In the genomic region with DNA sequence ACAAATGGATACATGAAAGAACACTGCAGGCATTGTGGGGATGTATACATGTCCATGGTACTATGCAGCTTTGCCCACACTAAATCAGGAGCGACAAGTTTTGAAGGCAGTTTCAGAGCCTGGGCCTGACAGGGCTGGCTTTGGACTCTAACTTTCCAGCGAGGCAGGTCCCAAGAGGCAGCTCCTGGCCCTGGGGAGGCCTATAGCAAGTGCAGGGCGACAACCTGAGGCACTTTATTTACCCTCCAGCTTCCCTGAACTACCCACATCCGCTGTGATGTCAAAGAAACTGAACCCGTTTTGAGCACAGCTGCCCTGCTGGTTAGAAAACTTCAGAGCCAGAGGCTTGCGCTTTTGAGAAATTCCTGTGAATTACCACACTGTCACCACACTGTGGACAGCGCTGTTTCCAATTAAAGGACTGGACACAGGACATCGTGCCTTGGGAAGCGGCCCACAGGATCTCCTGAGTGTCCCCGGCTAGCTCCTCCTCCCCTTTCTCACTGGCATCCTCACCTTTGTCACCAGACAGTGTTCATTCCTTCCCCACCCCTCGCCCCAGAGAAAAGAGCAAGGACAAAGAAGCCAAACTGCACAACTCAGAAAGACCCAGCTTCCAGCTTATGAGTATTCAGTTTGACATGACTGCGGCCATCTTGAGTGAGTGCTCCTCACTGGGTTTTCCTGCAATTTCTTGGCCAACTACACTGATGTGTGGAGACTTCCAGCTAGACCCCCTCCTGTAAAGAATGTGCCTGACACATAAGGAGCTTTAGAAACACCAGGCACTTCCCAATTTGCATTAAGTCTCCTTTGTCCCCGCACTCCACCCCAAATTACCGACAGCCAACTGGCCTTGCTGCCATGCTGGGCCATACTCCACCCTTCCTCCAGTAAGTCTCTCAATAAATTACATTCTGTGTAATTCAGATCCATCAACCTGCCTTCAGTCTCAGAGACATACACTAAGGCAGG, we compare ENCODE assay signal across 14 mouse cellular contexts.
DNase-seq lines count a peak whose midpoint lies in the region; ATAC-seq and TF ChIP-seq lines count a peak whose summit lies in the region.
"Had no signal": no experiment of that assay in that cellular context is flagged by ENCODE, and none has a peak within 500 bp of the region (broad histone marks: within the 10 kb centered on the region; RNA-seq: fewer than 3 reads in every experiment).

No protein-coding gene starts in this region.

- 0 out of 2 replicates have a peak, but pooled peaks have one; percentile 68 for TF ChIP-seq EP300 in CH12.LX (IDR thresholded peaks at IDR 0.05; ENCODE audit: low read length)

- dilution Hi-C loops in CH12.LX (cut with MboI; ENCODE audit: extremely low pct_ligation_motif_present, extremely low pct_unique_long_range_greater_than_20kb, low sequenced_read_pairs) = no loop called here

- peak overlapping the region; percentile 35; the same call in 1 of the 2 replicates for H3K27ac ChIP-seq in hindbrain, embryonic 10.5 days
- H3K27ac ChIP-seq in hindbrain, embryonic 11.5 days (ENCODE audit: low read depth, low read length) = no peak overlapping the region
- H3K27ac ChIP-seq in CH12.LX (ENCODE audit: insufficient read depth, low read depth) = peak overlapping the region; percentile 67
- no peak overlapping the region for H3K27ac ChIP-seq in forebrain, postnatal 0 days (ENCODE audit: low read depth, low read length)
- H3K27ac ChIP-seq: embryonic facial prominence, embryonic 13.5 days; liver, embryonic 12.5 days; neural tube, embryonic 15.5 days had no signal

- H3K4me3 ChIP-seq in hindbrain, embryonic 10.5 days = no peak overlapping the region
- H3K4me3 ChIP-seq in hindbrain, embryonic 11.5 days (ENCODE audit: low read depth, low read length) = no peak overlapping the region
- no peak overlapping the region for H3K4me3 ChIP-seq in CH12.LX (replicated peaks in 1 of 3; ENCODE audit: low read depth in 2 of 3, low read length in 2 of 3, poor library complexity in 1 of 3)
- H3K4me3 ChIP-seq in forebrain, postnatal 0 days (ENCODE audit: low read depth, low read length) = no peak overlapping the region
- H3K4me3 ChIP-seq: embryonic facial prominence, embryonic 13.5 days; liver, embryonic 12.5 days; neural tube, embryonic 15.5 days had no signal

- 0 out of 2 replicates have a peak, but pooled peaks have one; percentile 23 for TF ChIP-seq POLR2A in CH12.LX (IDR thresholded peaks at IDR 0.05; ENCODE audit: low read depth, low read length)

- DNase-seq in hindbrain, embryonic 10.5 days (ENCODE audit: low spot score) = no peak
- no peak for DNase-seq in hindbrain, embryonic 11.5 days (ENCODE audit: low spot score)
- peak; percentile 89 for DNase-seq in CH12.LX (ENCODE audit: extremely low read depth)
- no peak for DNase-seq in forebrain, postnatal 0 days
- DNase-seq in spleen, adult 18-20 months = peak; percentile 41 to 50
- DNase-seq in kidney, postnatal 36 days = no peak
- no peak for DNase-seq in ovary, postnatal 14 days (ENCODE audit: low spot score)
- DNase-seq: adrenal gland, postnatal 36 days; heart, adult 18-20 months; kidney, postnatal 10 days had no signal

- no peaks in the 10 kb centered on the region for H3K79me2 ChIP-seq in CH12.LX (replicated peaks; ENCODE audit: control insufficient read depth, extremely low read depth, insufficient read depth, poor library complexity, severe bottlenecking)

- no peak for ATAC-seq in hindbrain, embryonic 11.5 days (ENCODE audit: low FRiP score)
- ATAC-seq in forebrain, postnatal 0 days = no peak
- no peak for ATAC-seq in erythroblast, adult 5-6 weeks (replicated peaks; ENCODE audit: low FRiP score, poor library complexity, severe bottlenecking)
- ATAC-seq: liver, embryonic 12.5 days had no signal

- H3K27me3 ChIP-seq in hindbrain, embryonic 10.5 days (ENCODE audit: insufficient read depth, poor library complexity, severe bottlenecking) = no peaks in the 10 kb centered on the region
- no peaks in the 10 kb centered on the region for H3K27me3 ChIP-seq in hindbrain, embryonic 11.5 days (ENCODE audit: control insufficient read depth, insufficient read depth, low read length)
- no peaks in the 10 kb centered on the region for H3K27me3 ChIP-seq in CH12.LX (replicated peaks)
- no peaks in the 10 kb centered on the region for H3K27me3 ChIP-seq in forebrain, postnatal 0 days (ENCODE audit: insufficient read depth, low read length)
- H3K27me3 ChIP-seq: embryonic facial prominence, embryonic 13.5 days; liver, embryonic 12.5 days; neural tube, embryonic 15.5 days had no signal

- no peak overlapping the region for H3K4me2 ChIP-seq in hindbrain, embryonic 11.5 days (replicated peaks; ENCODE audit: low read depth, low read length)
- H3K4me2 ChIP-seq in CH12.LX (ENCODE audit: insufficient read depth, low read depth, poor library complexity, severe bottlenecking) = no peak overlapping the region
- no peak overlapping the region for H3K4me2 ChIP-seq in forebrain, postnatal 0 days (ENCODE audit: low read depth)
- H3K4me2 ChIP-seq: embryonic facial prominence, embryonic 13.5 days; liver, embryonic 12.5 days; neural tube, embryonic 15.5 days had no signal

- in situ Hi-C loops in CH12.LX (cut with MboI; ENCODE audit: low pct_ligation_motif_present, low pct_unique_long_range_greater_than_20kb, low sequenced_read_pairs) = no loop called here

- TF ChIP-seq CTCF in CH12.LX (conservative IDR thresholded peaks at IDR 0.05 in 1 of 2, IDR thresholded peaks at IDR 0.05 in 1 of 2; ENCODE audit: low read depth in 2 of 2, low read length in 2 of 2) = no peak
- peak; percentile 19; the same call in 1 of the 2 replicates for TF ChIP-seq CTCF in forebrain, postnatal 0 days (IDR thresholded peaks at IDR 0.05; ENCODE audit: low read depth)

- TF ChIP-seq RAD21 in CH12.LX (IDR thresholded peaks at IDR 0.05; ENCODE audit: low read depth, low read length) = peak; percentile 7

- WGBS in hindbrain, embryonic 10.5 days = 60% methylated on average over 14 of the region's 14 CpGs
- whole genome bisulfite sequencing in hindbrain, embryonic 11.5 days = 61% methylated on average over 14 of the region's 14 CpGs
- WGBS in forebrain, postnatal 0 days = 48% methylated on average over 14 of the region's 14 CpGs

- peaks cover 58% of the 10 kb centered on the region for H3K4me1 ChIP-seq in hindbrain, embryonic 10.5 days (replicated peaks)
- peaks cover 19% of the 10 kb centered on the region for H3K4me1 ChIP-seq in hindbrain, embryonic 11.5 days (replicated peaks; ENCODE audit: control insufficient read depth, insufficient read depth, low read length)
- H3K4me1 ChIP-seq in CH12.LX (ENCODE audit: control insufficient read depth in 1 of 2, insufficient read depth in 2 of 2) = peaks cover 18 to 69% of the 10 kb centered on the region in 2 experiments
- H3K4me1 ChIP-seq in forebrain, postnatal 0 days (ENCODE audit: insufficient read depth) = peaks cover 3% of the 10 kb centered on the region; the same call in 1 of the 2 replicates
- H3K4me1 ChIP-seq: liver, embryonic 12.5 days had no signal

- no peak overlapping the region for H3K9ac ChIP-seq in hindbrain, embryonic 11.5 days (ENCODE audit: low read depth, low read length)
- no peak overlapping the region for H3K9ac ChIP-seq in CH12.LX (ENCODE audit: insufficient read depth, low read depth)
- no peak overlapping the region for H3K9ac ChIP-seq in forebrain, postnatal 0 days
- H3K9ac ChIP-seq: embryonic facial prominence, embryonic 13.5 days; liver, embryonic 12.5 days; neural tube, embryonic 15.5 days had no signal

- H3K9me3 ChIP-seq in hindbrain, embryonic 10.5 days = no peaks in the 10 kb centered on the region
- H3K9me3 ChIP-seq in hindbrain, embryonic 11.5 days (ENCODE audit: control insufficient read depth, low read length) = no peaks in the 10 kb centered on the region
- H3K9me3 ChIP-seq in CH12.LX (replicated peaks; ENCODE audit: low read length) = no peaks in the 10 kb centered on the region
- H3K9me3 ChIP-seq in forebrain, postnatal 0 days (ENCODE audit: low read length) = no peaks in the 10 kb centered on the region
- H3K9me3 ChIP-seq: embryonic facial prominence, embryonic 13.5 days; liver, embryonic 12.5 days; neural tube, embryonic 15.5 days had no signal

- peaks cover 34% of the 10 kb centered on the region for H3K36me3 ChIP-seq in hindbrain, embryonic 10.5 days
- H3K36me3 ChIP-seq in hindbrain, embryonic 11.5 days (ENCODE audit: control insufficient read depth, insufficient read depth, low read length) = no peaks in the 10 kb centered on the region
- H3K36me3 ChIP-seq in CH12.LX (replicated peaks in 1 of 2; ENCODE audit: control insufficient read depth in 1 of 2, insufficient read depth in 1 of 2, low read length in 1 of 2) = no peaks in the 10 kb centered on the region
- H3K36me3 ChIP-seq in forebrain, postnatal 0 days (ENCODE audit: insufficient read depth) = no peaks in the 10 kb centered on the region
- H3K36me3 ChIP-seq: embryonic facial prominence, embryonic 13.5 days; liver, embryonic 12.5 days; neural tube, embryonic 15.5 days had no signal

TF ChIP-seq in CH12.LX, 34 proteins besides CTCF, POLR2A, EP300 and RAD21 (continues in another document):
- TF ChIP-seq RCOR1 (conservative IDR thresholded peaks at IDR 0.05; ENCODE audit: low read depth, low read length) = no peak; the same call in 1 of the 2 replicates
- peak; percentile 77 for TF ChIP-seq TCF12 (IDR thresholded peaks at IDR 0.05; ENCODE audit: low read depth, low read length)
- no peak for TF ChIP-seq UBTF (IDR thresholded peaks at IDR 0.05; ENCODE audit: low read depth, low read length)
- 0 out of 2 replicates have a peak, but pooled peaks have one; percentile 57 for TF ChIP-seq TBP (conservative IDR thresholded peaks at IDR 0.05; ENCODE audit: low read depth, low read length)
- 0 out of 2 replicates have a peak, but pooled peaks have one; percentile 15 for TF ChIP-seq MAX (IDR thresholded peaks at IDR 0.05; ENCODE audit: low read length)
- TF ChIP-seq NRF1 (IDR thresholded peaks at IDR 0.05; ENCODE audit: low read depth, low read length) = 0 out of 2 replicates have a peak, but pooled peaks have one; percentile 10
- TF ChIP-seq MEF2A (IDR thresholded peaks at IDR 0.05; ENCODE audit: borderline replicate concordance, low read depth, low read length) = peak; percentile 82
- peak; percentile 45; the same call in 1 of the 2 replicates for TF ChIP-seq SIN3A (IDR thresholded peaks at IDR 0.05; ENCODE audit: low read length)
- no peak for TF ChIP-seq E2F4 (IDR thresholded peaks at IDR 0.05; ENCODE audit: insufficient replicate concordance, low read depth, low read length)
- 0 out of 2 replicates have a peak, but pooled peaks have one; percentile 19 for TF ChIP-seq ELF1 (IDR thresholded peaks at IDR 0.05; ENCODE audit: low read depth, low read length)
- peak; percentile 58 for TF ChIP-seq BHLHE40 (IDR thresholded peaks at IDR 0.05; ENCODE audit: low read depth, low read length)
- peak; percentile 67; the same call in 1 of the 2 replicates for TF ChIP-seq IRF4 (IDR thresholded peaks at IDR 0.05; ENCODE audit: low read depth, low read length)
- no peak for TF ChIP-seq USF2 (conservative IDR thresholded peaks at IDR 0.05; ENCODE audit: low read depth, low read length)
- no peak for TF ChIP-seq JUN (IDR thresholded peaks at IDR 0.05; ENCODE audit: insufficient read depth, low read depth, low read length)
- peak; percentile 84 for TF ChIP-seq ETS1 (conservative IDR thresholded peaks at IDR 0.05; ENCODE audit: low read depth, low read length)

Comparison
In these comparisons a context has a peak if more than half of its experiments do, and no peak if none do; other contexts are left out.
1. H3K27ac ChIP-seq: peak in hindbrain, embryonic 10.5 days (single experiment) and CH12.LX (single experiment); none in hindbrain, embryonic 11.5 days (single experiment) and forebrain, postnatal 0 days (single experiment).
2. DNase-seq: peak in CH12.LX (single experiment) and spleen, adult 18-20 months (2 of 2); none in hindbrain, embryonic 10.5 days (single experiment), hindbrain, embryonic 11.5 days (single experiment), forebrain, postnatal 0 days (single experiment), kidney, postnatal 36 days (0 of 2) and ovary, postnatal 14 days (single experiment).